Mouse (Mus musculus): ENCODE measurements around the gene Clpx. TPM values are rescaled to one million over a fixed set of nuclear protein-coding genes. Genes with fewer than 3 reads are reported as not detected.

Gene Clpx
- total and polyA plus RNA-seq, 3 experiments: 32.4 to 38.8 TPM; not detected in 1

GRCm38 (mm10) chr9:65257218-65257910 lies 36.7 kb upstream of the Clpx start:
- Histone ChIP-seq H3K4me3 (ENCODE audit: control insufficient read depth in 1 of 2, insufficient read depth in 1 of 2, low read depth in 2 of 2, low read length in 2 of 2) (no peak overlapping the region), H3K27me3 (ENCODE audit: control insufficient read depth in 1 of 2, insufficient read depth in 2 of 2, low read length in 2 of 2) (peaks cover 2 to 6% of the 10 kb centered on the region in 2 experiments; a peak in 3 of 4 replicates), H3K27ac (ENCODE audit: control insufficient read depth, low read depth, low read length) (no peak overlapping the region), H3K36me3 (ENCODE audit: control insufficient read depth in 1 of 2, insufficient read depth in 2 of 2, low read length in 2 of 2) (no peaks in the 10 kb centered on the region), H3K9me3 (replicated peaks; ENCODE audit: insufficient read depth, low read length) (no peaks in the 10 kb centered on the region), H3K4me1 (ENCODE audit: control insufficient read depth in 1 of 2, insufficient read depth in 2 of 2, low read length in 2 of 2) (no peaks in the 10 kb centered on the region), H3K9ac (ENCODE audit: control insufficient read depth, low read depth, low read length, poor library complexity, severe bottlenecking) (no peak overlapping the region), H3K79me2 (ENCODE audit: control insufficient read depth, insufficient read depth, low read length, poor library complexity) (no peaks in the 10 kb centered on the region)
- DNase-seq (ENCODE audit: low read depth, low spot score): no peak
- no peak for TF ChIP-seq USF1 (IDR thresholded peaks at IDR 0.05; ENCODE audit: low read depth, low read length)
- TF ChIP-seq MYB (IDR thresholded peaks at IDR 0.05; ENCODE audit: low read depth, low read length): no peak
- no peak for TF ChIP-seq KAT2A (conservative IDR thresholded peaks at IDR 0.05; ENCODE audit: low read depth, low read length)
- no peak for TF ChIP-seq ETS1 (IDR thresholded peaks at IDR 0.05; ENCODE audit: low read depth, low read length)
- TF ChIP-seq GATA1 (IDR thresholded peaks at IDR 0.05; ENCODE audit: low read depth, low read length): no peak
- no peak for TF ChIP-seq TAL1 (IDR thresholded peaks at IDR 0.05; ENCODE audit: low read length)
- TF ChIP-seq NELFE (IDR thresholded peaks at IDR 0.05; ENCODE audit: low read depth, low read length): no peak
- no peak for TF ChIP-seq GABPA (IDR thresholded peaks at IDR 0.05; ENCODE audit: low read depth, low read length)
- TF ChIP-seq ZC3H11A (IDR thresholded peaks at IDR 0.05; ENCODE audit: low read depth, low read length): no peak
- no peak for TF ChIP-seq MAX (IDR thresholded peaks at IDR 0.05; ENCODE audit: low read length)
- no peak for TF ChIP-seq NRF1 (IDR thresholded peaks at IDR 0.05; ENCODE audit: insufficient read depth, low read depth, low read length, poor library complexity, severe bottlenecking)
- TF ChIP-seq CHD1 (IDR thresholded peaks at IDR 0.05; ENCODE audit: low read depth, low read length): no peak
- no peak for TF ChIP-seq USF2 (IDR thresholded peaks at IDR 0.05; ENCODE audit: borderline replicate concordance in 1 of 2, insufficient read depth in 1 of 2, low read depth in 1 of 2, low read length in 2 of 2)
- no peak for TF ChIP-seq RCOR1 (IDR thresholded peaks at IDR 0.05; ENCODE audit: low read depth, low read length)
- no peak for TF ChIP-seq SMC3 (IDR thresholded peaks at IDR 0.05; ENCODE audit: low read depth, low read length)
- TF ChIP-seq CTCF (IDR thresholded peaks at IDR 0.05 in 2 of 3, conservative IDR thresholded peaks at IDR 0.05 in 1 of 3; ENCODE audit: control insufficient read depth in 1 of 3, insufficient read depth in 1 of 3, low read depth in 2 of 3, low read length in 3 of 3, poor library complexity in 1 of 3, severe bottlenecking in 1 of 3): no peak
- TF ChIP-seq CHD2 (IDR thresholded peaks at IDR 0.05; ENCODE audit: low read length): no peak
- TF ChIP-seq JUND (IDR thresholded peaks at IDR 0.05; ENCODE audit: low read depth, low read length): no peak

- TF ChIP-seq BHLHE40 (IDR thresholded peaks at IDR 0.05; ENCODE audit: borderline replicate concordance, low read depth, low read length): no peak
- TF ChIP-seq JUND (IDR thresholded peaks at IDR 0.05; ENCODE audit: low read depth, low read length): no peak
- TF ChIP-seq SMC3 (IDR thresholded peaks at IDR 0.05; ENCODE audit: low read depth, low read length): no peak
- TF ChIP-seq UBTF (IDR thresholded peaks at IDR 0.05; ENCODE audit: borderline replicate concordance, insufficient read depth, low read depth, low read length): no peak
- TF ChIP-seq SIN3A (IDR thresholded peaks at IDR 0.05; ENCODE audit: low read length): no peak
- TF ChIP-seq RCOR1 (IDR thresholded peaks at IDR 0.05; ENCODE audit: low read depth, low read length): no peak
- TF ChIP-seq CHD1 (IDR thresholded peaks at IDR 0.05; ENCODE audit: low read depth, low read length): no peak
- TF ChIP-seq ELF1 (IDR thresholded peaks at IDR 0.05; ENCODE audit: low read depth, low read length): no peak
- no peak for TF ChIP-seq POLR2AphosphoS5 (IDR thresholded peaks at IDR 0.05; ENCODE audit: borderline replicate concordance, low read depth, low read length)
- no peak for TF ChIP-seq MAFK (IDR thresholded peaks at IDR 0.05; ENCODE audit: borderline replicate concordance, low read depth, low read length)
- TF ChIP-seq CHD2 (IDR thresholded peaks at IDR 0.05; ENCODE audit: low read length): no peak
- no peak for TF ChIP-seq NELFE (IDR thresholded peaks at IDR 0.05; ENCODE audit: low read depth, low read length)
- no peak for TF ChIP-seq MYC (IDR thresholded peaks at IDR 0.05; ENCODE audit: low read depth, low read length)
- no peak for TF ChIP-seq MAZ (IDR thresholded peaks at IDR 0.05; ENCODE audit: low read depth, low read length)
- TF ChIP-seq CTCF (IDR thresholded peaks at IDR 0.05 in 2 of 3, conservative IDR thresholded peaks at IDR 0.05 in 1 of 3; ENCODE audit: control insufficient read depth in 1 of 3, insufficient read depth in 1 of 3, low read depth in 2 of 3, low read length in 3 of 3, poor library complexity in 1 of 3, severe bottlenecking in 1 of 3): no peak
- TF ChIP-seq ZC3H11A (IDR thresholded peaks at IDR 0.05; ENCODE audit: low read depth, low read length): no peak
- TF ChIP-seq MEF2A (IDR thresholded peaks at IDR 0.05; ENCODE audit: extremely low read depth, insufficient replicate concordance, low read depth, low read length, poor library complexity, severe bottlenecking): no peak
- no peak for TF ChIP-seq MXI1 (IDR thresholded peaks at IDR 0.05; ENCODE audit: low read depth, low read length)
- Histone ChIP-seq H3K27ac (ENCODE audit: control insufficient read depth, low read depth, low read length) (no peak overlapping the region), H3K9me3 (replicated peaks; ENCODE audit: insufficient read depth, low read length) (no peaks in the 10 kb centered on the region), H3K36me3 (ENCODE audit: control insufficient read depth in 1 of 2, insufficient read depth in 2 of 2, low read length in 2 of 2) (no peaks in the 10 kb centered on the region), H3K4me1 (ENCODE audit: control insufficient read depth in 1 of 2, insufficient read depth in 2 of 2, low read length in 2 of 2) (no peaks in the 10 kb centered on the region), H3K79me2 (ENCODE audit: control insufficient read depth, insufficient read depth, low read length, poor library complexity) (no peaks in the 10 kb centered on the region), H3K27me3 (ENCODE audit: control insufficient read depth in 1 of 2, insufficient read depth in 2 of 2, low read length in 2 of 2) (peaks cover 2 to 5% of the 10 kb centered on the region in 2 experiments; a peak in 3 of 4 replicates), H3K9ac (ENCODE audit: control insufficient read depth, low read depth, low read length, poor library complexity, severe bottlenecking) (no peak overlapping the region), H3K4me3 (ENCODE audit: control insufficient read depth in 1 of 2, insufficient read depth in 1 of 2, low read depth in 2 of 2, low read length in 2 of 2) (no peak overlapping the region)
- DNase-seq (ENCODE audit: low read depth, low spot score): no peak
Observed at GRCm38 (mm10) chr9:65259366-65259765, 34.7 kb upstream of the Clpx start.
